Mouse (Mus musculus): ENCODE results near the gene Ccdc136. TPM values are rescaled to one million over a fixed set of nuclear protein-coding genes. Genes with fewer than 3 reads are reported as not detected.
A peak's percentile ranks its signal among the peaks of the same experiment; 100 is the strongest.

Gene Ccdc136
- polyA plus RNA-seq, 1 experiment = not detected

DNA sequence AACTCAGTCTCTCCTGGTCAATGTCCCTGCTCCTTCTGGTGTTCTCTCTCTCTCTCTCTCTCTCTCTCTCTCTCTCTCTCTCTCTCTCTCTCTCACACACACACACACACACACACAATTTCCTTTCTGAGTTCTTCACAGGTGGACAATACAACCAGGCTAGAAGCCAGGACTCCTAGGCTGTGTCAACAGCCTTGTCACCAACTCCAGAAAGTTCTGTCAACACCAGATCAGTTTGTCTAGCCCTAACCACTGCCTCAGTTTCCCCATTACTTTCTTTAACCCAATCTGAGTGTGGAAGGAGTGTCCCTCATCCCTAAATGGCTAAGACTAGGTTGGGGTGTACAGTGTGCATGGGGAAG, 36.5 kb downstream of the Ccdc136 start:
- H3K4me3 ChIP-seq (replicated peaks) = no peak overlapping the region
- no peaks in the 10 kb centered on the region; the same call in 1 of the 2 replicates for H3K4me1 ChIP-seq (ENCODE audit: control insufficient read depth)
- H3K27me3 ChIP-seq (ENCODE audit: control insufficient read depth) = peaks cover 70% of the 10 kb centered on the region

DNA sequence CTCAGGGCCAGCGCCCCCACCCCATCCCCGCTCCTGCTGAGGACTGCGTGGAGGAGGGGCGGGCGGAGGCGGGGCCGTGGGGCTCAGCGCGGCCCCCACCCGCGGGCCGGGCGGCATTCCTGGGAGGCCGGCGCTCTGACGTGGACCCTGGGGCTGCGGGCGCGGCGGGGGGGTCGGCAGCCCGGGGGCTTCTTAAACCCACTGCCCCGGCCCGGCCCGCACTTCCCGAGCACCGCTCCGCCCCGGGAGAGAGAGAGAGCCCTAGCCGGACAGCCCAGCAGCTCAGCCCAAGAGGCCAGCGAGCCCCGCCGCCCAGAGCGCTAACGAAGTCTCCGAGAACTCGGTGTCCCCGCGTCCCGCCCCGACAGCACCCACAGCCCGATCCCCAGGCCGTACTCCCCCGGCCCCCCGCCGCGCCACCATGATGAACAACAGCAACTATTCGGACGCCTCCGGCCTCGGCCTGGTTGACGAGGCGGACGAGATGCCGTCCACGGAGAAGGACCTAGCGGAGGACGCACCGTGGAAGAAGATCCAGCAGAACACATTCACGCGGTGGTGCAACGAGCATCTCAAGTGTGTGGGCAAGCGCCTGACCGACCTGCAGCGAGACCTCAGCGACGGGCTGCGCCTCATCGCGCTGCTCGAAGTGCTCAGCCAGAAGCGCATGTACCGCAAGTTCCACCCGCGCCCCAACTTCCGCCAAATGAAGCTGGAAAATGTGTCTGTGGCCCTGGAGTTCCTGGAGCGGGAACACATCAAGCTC, 37.1 kb downstream of the Ccdc136 start, which contains the start of gene Flnc:
TSS of gene Flnc (plus strand) at position 219 of the 766 bp plus-strand sequence.
- peak within 1 kb of the TSS; percentile 26 for H3K4me3 ChIP-seq (replicated peaks)
- H3K27me3 ChIP-seq (ENCODE audit: control insufficient read depth) = peaks cover 70% of the 10 kb centered on the region
- no peaks in the 10 kb centered on the region; the same call in 1 of the 2 replicates for H3K4me1 ChIP-seq (ENCODE audit: control insufficient read depth)
- H3K36me3 ChIP-seq (ENCODE audit: control insufficient read depth) = no peaks in the 10 kb centered on the region
- peaks cover 3% of the 10 kb centered on the region; the same call in 1 of the 2 replicates for H3K9me3 ChIP-seq (ENCODE audit: control insufficient read depth, low read length)
- TF ChIP-seq TAL1 (IDR thresholded peaks at IDR 0.05; ENCODE audit: low read length) = no peak
- TF ChIP-seq GATA1 (IDR thresholded peaks at IDR 0.05; ENCODE audit: low read length) = no peak

More for the DNA sequence above, 36.5 kb downstream of the Ccdc136 start:
- peaks cover 3% of the 10 kb centered on the region; the same call in 1 of the 2 replicates for H3K9me3 ChIP-seq (ENCODE audit: control insufficient read depth, low read length)
- TF ChIP-seq GATA1 (IDR thresholded peaks at IDR 0.05; ENCODE audit: low read length) (no peak), TAL1 (IDR thresholded peaks at IDR 0.05; ENCODE audit: low read length) (no peak)
- no peaks in the 10 kb centered on the region for H3K36me3 ChIP-seq (ENCODE audit: control insufficient read depth)

DNA sequence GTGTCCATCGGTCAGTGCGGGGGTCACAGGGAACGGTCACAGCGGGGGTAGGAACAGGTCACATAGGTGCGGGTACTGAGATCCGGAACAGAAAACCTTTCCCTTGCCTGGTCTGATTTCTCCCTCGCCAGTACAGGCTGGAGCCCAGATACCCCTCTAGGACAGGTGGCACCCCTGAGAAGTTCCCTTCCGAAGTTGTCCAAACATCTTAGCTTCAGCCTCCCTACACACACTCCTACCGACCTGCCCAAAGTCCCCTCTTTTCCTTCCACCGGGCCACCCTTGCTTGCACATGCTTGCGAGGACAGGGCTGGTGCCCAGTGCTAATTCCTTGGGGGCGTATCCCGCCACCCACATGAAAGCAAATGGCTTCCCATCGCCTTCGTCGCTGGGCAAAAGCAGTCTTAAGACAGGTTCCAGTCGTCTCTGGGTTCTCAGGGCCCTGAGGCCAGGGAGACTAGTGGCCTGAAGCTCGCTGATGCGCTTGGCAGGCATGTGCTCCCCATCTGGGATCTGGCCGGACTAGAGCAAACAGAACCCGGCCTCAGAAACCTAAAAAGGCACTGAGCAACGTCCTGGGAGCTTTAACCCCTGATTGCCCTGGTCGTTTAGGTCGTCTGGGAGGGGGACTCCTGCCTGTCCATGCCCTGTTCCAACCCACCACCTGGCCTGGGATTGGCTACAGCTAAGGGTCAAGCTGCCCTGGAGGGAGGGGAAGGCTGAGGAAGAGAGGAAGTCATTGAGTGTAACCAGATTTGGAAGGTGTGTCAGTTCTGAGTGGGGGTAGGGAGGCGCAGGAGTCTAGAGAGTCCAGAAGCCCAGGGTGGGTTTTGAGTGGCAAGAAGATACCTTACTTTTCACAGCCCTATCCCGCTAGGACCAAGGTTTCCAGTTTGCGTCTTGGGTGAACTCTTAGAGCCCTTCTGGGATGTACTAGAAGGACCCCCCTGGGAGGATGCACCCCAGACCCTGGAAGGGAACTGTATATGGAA, 38.0 kb downstream of the Ccdc136 start:
- H3K36me3 ChIP-seq (ENCODE audit: control insufficient read depth) = no peaks in the 10 kb centered on the region
- H3K9me3 ChIP-seq (ENCODE audit: control insufficient read depth, low read length) = peaks cover 3% of the 10 kb centered on the region; the same call in 1 of the 2 replicates
- no peaks in the 10 kb centered on the region; the same call in 1 of the 2 replicates for H3K4me1 ChIP-seq (ENCODE audit: control insufficient read depth)
- no peak overlapping the region for H3K4me3 ChIP-seq (replicated peaks)
- peaks cover 70% of the 10 kb centered on the region for H3K27me3 ChIP-seq (ENCODE audit: control insufficient read depth)
- no peak for TF ChIP-seq TAL1 (IDR thresholded peaks at IDR 0.05; ENCODE audit: low read length)
- no peak for TF ChIP-seq GATA1 (IDR thresholded peaks at IDR 0.05; ENCODE audit: low read length)

DNA sequence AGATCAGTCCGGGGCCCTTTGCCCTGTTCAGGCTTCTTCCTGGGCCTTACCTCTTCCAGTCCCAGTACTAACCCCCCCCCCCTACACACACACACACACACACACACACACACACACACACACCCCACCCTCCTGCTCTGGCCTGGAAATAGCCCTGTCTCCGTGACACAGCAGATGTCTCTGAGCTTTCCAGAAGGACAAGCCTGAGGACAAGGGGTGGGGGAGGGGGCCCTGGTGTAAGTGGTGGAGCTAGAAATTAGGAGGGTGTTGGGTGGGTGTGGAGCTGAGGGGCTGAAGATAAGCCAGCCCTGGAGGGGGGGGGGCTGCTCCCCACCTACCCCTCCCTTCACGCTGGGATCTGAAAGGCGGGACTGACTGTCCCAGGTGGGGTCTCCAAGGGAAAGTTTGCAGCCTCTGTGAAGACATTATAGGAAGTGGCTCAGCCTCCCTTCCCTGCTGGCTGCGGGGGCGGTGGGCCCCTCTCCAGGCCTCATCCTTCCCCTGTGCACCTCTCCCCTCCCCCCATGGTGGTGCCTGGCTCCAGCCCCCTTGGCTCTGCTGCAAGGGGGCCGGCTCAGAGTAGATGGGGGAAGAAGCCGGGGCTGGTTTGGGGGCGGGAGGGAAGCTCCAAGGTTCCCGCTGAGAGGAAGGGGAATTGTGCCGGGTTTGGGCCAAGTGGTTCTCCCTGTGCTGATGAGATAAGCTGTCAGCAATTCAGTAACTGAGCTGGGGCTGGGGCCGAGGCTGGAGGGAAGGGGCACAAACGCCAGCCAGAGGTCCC, 39.0 kb downstream of the Ccdc136 start:
- peaks cover 70% of the 10 kb centered on the region for H3K27me3 ChIP-seq (ENCODE audit: control insufficient read depth)

DNA sequence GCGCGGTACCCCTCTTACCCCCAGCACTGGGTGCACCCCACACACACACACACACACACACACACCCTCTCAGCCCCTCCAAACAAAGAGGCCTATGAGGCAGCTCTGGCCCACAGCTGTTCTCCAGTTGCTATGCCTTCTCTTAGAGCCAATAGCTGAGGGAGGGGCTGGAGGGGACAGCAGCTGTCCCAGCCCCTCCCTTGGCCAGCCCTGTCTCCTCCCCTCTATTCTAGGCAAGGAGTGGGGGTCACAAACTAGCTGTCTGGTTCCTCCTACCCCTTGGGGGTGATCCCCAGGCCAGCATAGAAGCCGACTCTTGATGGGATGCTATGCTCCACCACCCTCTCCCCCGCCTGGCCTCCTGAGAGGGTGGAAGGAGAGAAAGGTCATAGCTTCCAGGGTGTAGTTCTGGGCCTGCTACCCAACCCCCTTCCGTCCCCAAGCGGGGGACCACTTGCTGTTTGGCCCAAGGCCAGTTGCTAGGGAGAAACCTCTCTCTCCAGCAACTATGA, 39.9 kb downstream of the Ccdc136 start:
- H3K4me1 ChIP-seq (ENCODE audit: control insufficient read depth) = no peaks in the 10 kb centered on the region; the same call in 1 of the 2 replicates
- no peak overlapping the region for H3K4me3 ChIP-seq (replicated peaks)
- no peaks in the 10 kb centered on the region for H3K36me3 ChIP-seq (ENCODE audit: control insufficient read depth)
- H3K27me3 ChIP-seq (ENCODE audit: control insufficient read depth) = peaks cover 62% of the 10 kb centered on the region
- TF ChIP-seq GATA1 (IDR thresholded peaks at IDR 0.05; ENCODE audit: low read length) (no peak), TAL1 (IDR thresholded peaks at IDR 0.05; ENCODE audit: low read length) (no peak)
- H3K9me3 ChIP-seq (ENCODE audit: control insufficient read depth, low read length) = peaks cover 3% of the 10 kb centered on the region; the same call in 1 of the 2 replicates

More for the DNA sequence above, 39.0 kb downstream of the Ccdc136 start:
- TF ChIP-seq TAL1 (IDR thresholded peaks at IDR 0.05; ENCODE audit: low read length) (no peak), GATA1 (IDR thresholded peaks at IDR 0.05; ENCODE audit: low read length) (no peak)
- Histone ChIP-seq H3K4me1 (ENCODE audit: control insufficient read depth) (no peaks in the 10 kb centered on the region; the same call in 1 of the 2 replicates), H3K4me3 (replicated peaks) (no peak overlapping the region), H3K9me3 (ENCODE audit: control insufficient read depth, low read length) (peaks cover 3% of the 10 kb centered on the region; the same call in 1 of the 2 replicates), H3K36me3 (ENCODE audit: control insufficient read depth) (no peaks in the 10 kb centered on the region)

DNA sequence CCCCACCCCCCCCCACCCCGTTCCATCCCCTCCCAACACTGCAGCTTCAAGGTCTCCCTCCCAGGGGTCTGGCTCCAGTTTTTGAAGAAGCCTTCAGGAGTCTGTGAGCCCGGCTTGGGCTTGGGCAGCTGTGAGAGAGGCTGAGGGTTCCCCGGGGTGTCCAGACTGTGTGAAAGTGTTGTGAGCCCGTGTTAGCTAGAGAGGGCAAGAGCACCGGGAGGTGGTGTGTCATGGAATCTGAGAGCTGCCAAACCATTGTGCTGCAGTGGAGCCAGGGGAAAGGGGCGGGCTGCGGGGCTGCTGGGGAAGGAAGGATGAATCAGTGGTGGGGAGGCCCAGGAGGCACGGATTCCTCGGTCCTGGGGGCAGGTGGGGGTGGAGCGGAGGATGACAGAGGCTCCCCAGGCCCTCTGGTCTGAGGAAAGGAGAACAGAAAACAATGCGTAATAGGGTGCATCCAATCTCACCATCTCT, 40.4 kb downstream of the Ccdc136 start:
- Histone ChIP-seq H3K4me3 (replicated peaks) (no peak overlapping the region), H3K27me3 (ENCODE audit: control insufficient read depth) (peaks cover 58% of the 10 kb centered on the region), H3K36me3 (ENCODE audit: control insufficient read depth) (no peaks in the 10 kb centered on the region), H3K9me3 (ENCODE audit: control insufficient read depth, low read length) (peaks cover 3% of the 10 kb centered on the region; the same call in 1 of the 2 replicates), H3K4me1 (ENCODE audit: control insufficient read depth) (no peaks in the 10 kb centered on the region; the same call in 1 of the 2 replicates)
- no peak for TF ChIP-seq TAL1 (IDR thresholded peaks at IDR 0.05; ENCODE audit: low read length)
- TF ChIP-seq GATA1 (IDR thresholded peaks at IDR 0.05; ENCODE audit: low read length) = no peak

DNA sequence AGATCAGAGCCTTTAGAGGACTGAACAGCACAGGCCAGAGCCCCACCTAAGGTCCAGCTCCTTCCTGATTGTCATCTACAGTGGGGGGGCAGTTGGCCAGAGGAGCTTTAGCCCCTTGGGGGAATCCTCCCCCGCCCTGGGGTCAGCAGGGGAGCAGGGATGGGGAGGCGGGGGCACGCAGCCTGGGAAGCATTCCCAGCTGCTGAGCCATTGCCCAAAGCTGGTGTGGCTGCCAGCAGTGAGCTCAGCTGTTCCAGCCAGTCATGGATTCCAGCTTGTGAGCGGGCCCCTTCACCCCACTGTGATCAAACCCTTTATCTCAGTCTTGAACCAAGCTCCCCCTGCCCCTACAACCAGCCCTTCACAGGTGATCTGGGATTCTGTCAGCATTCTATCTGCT, 43.1 kb downstream of the Ccdc136 start:
- H3K4me1 ChIP-seq (ENCODE audit: control insufficient read depth) = no peaks in the 10 kb centered on the region; the same call in 1 of the 2 replicates
- H3K9me3 ChIP-seq (ENCODE audit: control insufficient read depth, low read length) = no peaks in the 10 kb centered on the region
- H3K36me3 ChIP-seq (ENCODE audit: control insufficient read depth) = no peaks in the 10 kb centered on the region
- no peak for TF ChIP-seq TAL1 (IDR thresholded peaks at IDR 0.05; ENCODE audit: low read length)
- H3K27me3 ChIP-seq (ENCODE audit: control insufficient read depth) = peaks cover 30% of the 10 kb centered on the region
- no peak overlapping the region for H3K4me3 ChIP-seq (replicated peaks)

DNA sequence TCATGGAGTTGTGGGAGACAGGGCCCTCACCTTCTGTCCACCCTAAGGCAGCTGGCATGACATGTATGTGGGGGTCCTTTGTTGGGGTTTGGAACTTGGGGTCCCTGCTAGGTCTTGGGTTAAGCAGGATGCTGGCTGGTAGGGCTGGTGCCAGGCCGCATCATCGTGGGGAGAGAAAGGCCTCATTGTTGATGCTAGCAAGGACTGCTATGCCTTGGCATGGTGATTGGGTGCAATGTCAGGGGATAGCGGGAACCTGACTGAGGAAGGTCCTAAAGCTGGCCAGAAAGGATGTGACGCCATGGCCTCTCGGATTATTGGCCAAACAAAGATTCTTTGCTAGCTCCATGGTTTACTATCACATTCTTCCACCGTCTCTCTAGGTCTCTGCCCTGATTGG, 43.7 kb downstream of the Ccdc136 start:
- H3K4me3 ChIP-seq (replicated peaks) = no peak overlapping the region
- H3K36me3 ChIP-seq (ENCODE audit: control insufficient read depth) = no peaks in the 10 kb centered on the region
- H3K4me1 ChIP-seq (ENCODE audit: control insufficient read depth) = no peaks in the 10 kb centered on the region; the same call in 1 of the 2 replicates
- peaks cover 25% of the 10 kb centered on the region for H3K27me3 ChIP-seq (ENCODE audit: control insufficient read depth)
- H3K9me3 ChIP-seq (ENCODE audit: control insufficient read depth, low read length) = no peaks in the 10 kb centered on the region
- TF ChIP-seq GATA1 (IDR thresholded peaks at IDR 0.05; ENCODE audit: low read length) (no peak), TAL1 (IDR thresholded peaks at IDR 0.05; ENCODE audit: low read length) (no peak)

Measured in erythroblast, embryonic 14.5 days (primary cell).